Mouse (Mus musculus) myocyte (in vitro differentiated cells): ENCODE measurements around the gene Rplp2.
A peak's percentile ranks its signal among the peaks of the same experiment; 100 is the strongest.

Experiments used
- E2F4 ChIP-seq: IDR thresholded peaks from one replicate; pipeline ENCODE4 v1.6.1; 2011; ENCODE audit warnings: mild to moderate bottlenecking, control low read depth, moderate library complexity; ENCODE audit not compliant: insufficient read depth
- MAX ChIP-seq: IDR thresholded peaks from one replicate; pipeline ENCODE4 v1.6.1; 2011; ENCODE audit warnings: low read depth, mild to moderate bottlenecking, control low read depth
- POLR2A ChIP-seq: IDR thresholded peaks from one replicate; pipeline ENCODE4 v1.6.1; 2011; ENCODE audit warnings: low read depth, mild to moderate bottlenecking, control low read depth, moderate library complexity; ENCODE audit not compliant: insufficient read length
- POLR2AphosphoS2 ChIP-seq: IDR thresholded peaks from one replicate; pipeline ENCODE4 v1.6.1; 2011; ENCODE audit warnings: low read depth, control low read depth; ENCODE audit not compliant: insufficient read length
- REST ChIP-seq: IDR thresholded peaks from one replicate; pipeline ENCODE4 v1.6.1; 2011; ENCODE audit warnings: mild to moderate bottlenecking, control low read depth, moderate library complexity; ENCODE audit not compliant: insufficient read depth, insufficient read length
- TCF3 ChIP-seq: IDR thresholded peaks from one replicate; pipeline ENCODE4 v1.6.1; 2011; ENCODE audit warnings: low read depth, control low read depth; ENCODE audit not compliant: insufficient read length
- USF1 ChIP-seq: IDR thresholded peaks from one replicate; pipeline ENCODE4 v1.6.1; 2011; ENCODE audit warnings: low read depth, mild to moderate bottlenecking, control low read depth, moderate library complexity

GRCm38 (mm10) chr7:141467230-141468030 lies 20.3 kb downstream of the Rplp2 start, which contains the start of gene Cd151:
- TF ChIP-seq POLR2A (peak; percentile 82), USF1 (no peak), POLR2AphosphoS2 (peak; percentile 87), REST (no peak), MAX (no peak), E2F4 (no peak), TCF3 (no peak)
